Mouse (Mus musculus): ENCODE data around the gene Gdpd4. TPM values are rescaled to one million over a fixed set of nuclear protein-coding genes. Genes with fewer than 3 reads are reported as not detected.

Gene Gdpd4
- not detected in 2 replicates for polyA plus RNA-seq (2015; fragmentation: Nextera tagmentation; extraction: Ambion mirVana)

DNA sequence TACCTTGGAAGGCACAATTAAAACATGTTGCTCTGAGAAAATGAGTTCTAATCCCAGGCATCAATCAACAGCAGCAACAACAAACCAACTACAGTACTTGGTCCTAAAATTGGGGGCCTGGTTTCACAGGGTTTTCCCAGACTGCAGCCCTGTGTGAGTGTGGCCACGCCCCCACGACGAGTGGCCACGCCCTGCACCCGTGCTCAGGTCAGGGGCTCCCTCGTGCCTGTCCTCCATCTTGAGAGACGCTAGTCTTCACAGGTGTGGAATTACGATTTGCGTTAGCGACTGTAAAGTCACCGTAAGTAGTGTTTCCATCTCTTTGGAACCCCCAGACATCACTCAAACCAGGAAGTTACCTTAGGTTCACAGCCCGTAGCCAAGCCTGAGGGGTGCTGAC is at the start of gene Gdpd4:
Gene Gdpd4, plus strand, starts transcription at position 214 of the 400 bp plus-strand sequence.
- no peaks in the 10 kb centered on the region for H3K27me3 ChIP-seq (ENCODE audit: control insufficient read depth, insufficient read depth, low read length)
- no peak within 1 kb of the TSS for H3K4me3 ChIP-seq (ENCODE audit: low read length)
- ATAC-seq (replicated peaks; ENCODE audit: extremely low read depth, insufficient read depth, low FRiP score) = no peak
- no peak within 1 kb of the TSS for H3K27ac ChIP-seq (ENCODE audit: low read length)
- H3K4me1 ChIP-seq (ENCODE audit: control insufficient read depth, insufficient read depth, low read length) = no peaks in the 10 kb centered on the region
- H3K4me2 ChIP-seq (ENCODE audit: low read depth, low read length) = no peak within 1 kb of the TSS
- no peak within 1 kb of the TSS for H3K9ac ChIP-seq (ENCODE audit: low read length)
- no peaks in the 10 kb centered on the region for H3K9me3 ChIP-seq (replicated peaks; ENCODE audit: control insufficient read depth, low read length)
- WGBS = 72% methylated on average over 12 of the region's 12 CpGs
- H3K36me3 ChIP-seq (ENCODE audit: control insufficient read depth, insufficient read depth) = no peaks in the 10 kb centered on the region

DNA sequence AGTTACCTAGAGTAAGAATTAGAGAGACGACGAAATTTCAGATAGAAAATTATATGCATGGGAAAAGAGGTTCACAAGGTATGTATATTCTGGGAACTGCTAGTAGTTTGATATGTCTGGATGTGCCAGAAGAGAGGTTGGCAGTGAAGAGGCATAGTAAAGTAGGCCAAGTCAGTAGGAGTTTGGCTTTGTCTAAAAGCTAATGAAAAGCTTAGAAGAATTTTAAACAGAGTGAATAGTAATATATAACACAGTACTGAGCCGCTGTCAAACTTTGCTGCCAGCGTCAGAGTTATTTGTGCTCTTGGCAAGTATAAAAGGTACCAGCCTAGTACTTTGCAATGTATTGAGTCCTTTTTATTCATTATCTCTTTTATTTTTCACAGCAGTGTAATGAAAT is 47.4 kb upstream of the Gdpd4 start:
- H3K4me2 ChIP-seq (ENCODE audit: low read depth, low read length) = no peak overlapping the region
- no peaks in the 10 kb centered on the region for H3K27me3 ChIP-seq (ENCODE audit: control insufficient read depth, insufficient read depth, low read length)
- no peak for ATAC-seq (replicated peaks; ENCODE audit: extremely low read depth, insufficient read depth, low FRiP score)
- no peaks in the 10 kb centered on the region for H3K36me3 ChIP-seq (ENCODE audit: control insufficient read depth, insufficient read depth)
- no peak overlapping the region for H3K27ac ChIP-seq (ENCODE audit: low read length)
- 87% methylated on average over 4 of the region's 4 CpGs for WGBS
- no peaks in the 10 kb centered on the region for H3K4me1 ChIP-seq (ENCODE audit: control insufficient read depth, insufficient read depth, low read length)
- no peak overlapping the region for H3K4me3 ChIP-seq (ENCODE audit: low read length)
- H3K9ac ChIP-seq (ENCODE audit: low read length) = no peak overlapping the region
- H3K9me3 ChIP-seq (replicated peaks; ENCODE audit: control insufficient read depth, low read length) = no peaks in the 10 kb centered on the region

GRCm38 (mm10) chr7:97873317-97873716 is 46.4 kb upstream of the Gdpd4 start:
- Histone ChIP-seq H3K9me3 (replicated peaks; ENCODE audit: control insufficient read depth, low read length) (no peaks in the 10 kb centered on the region), H3K4me2 (ENCODE audit: low read depth, low read length) (no peak overlapping the region), H3K4me1 (ENCODE audit: control insufficient read depth, insufficient read depth, low read length) (no peaks in the 10 kb centered on the region), H3K36me3 (ENCODE audit: control insufficient read depth, insufficient read depth) (no peaks in the 10 kb centered on the region), H3K4me3 (ENCODE audit: low read length) (no peak overlapping the region), H3K27me3 (ENCODE audit: control insufficient read depth, insufficient read depth, low read length) (no peaks in the 10 kb centered on the region), H3K27ac (ENCODE audit: low read length) (no peak overlapping the region), H3K9ac (ENCODE audit: low read length) (no peak overlapping the region)
- no peak for ATAC-seq (replicated peaks; ENCODE audit: extremely low read depth, insufficient read depth, low FRiP score)

- no peak overlapping the region for H3K4me2 ChIP-seq (ENCODE audit: low read depth, low read length)
- no peaks in the 10 kb centered on the region for H3K9me3 ChIP-seq (replicated peaks; ENCODE audit: control insufficient read depth, low read length)
- 76% methylated on average over 7 of the region's 7 CpGs for WGBS
- no peak for ATAC-seq (replicated peaks; ENCODE audit: extremely low read depth, insufficient read depth, low FRiP score)
- H3K27me3 ChIP-seq (ENCODE audit: control insufficient read depth, insufficient read depth, low read length) = no peaks in the 10 kb centered on the region
- H3K9ac ChIP-seq (ENCODE audit: low read length) = no peak overlapping the region
- H3K4me1 ChIP-seq (ENCODE audit: control insufficient read depth, insufficient read depth, low read length) = no peaks in the 10 kb centered on the region
- H3K4me3 ChIP-seq (ENCODE audit: low read length) = no peak overlapping the region
- no peak overlapping the region for H3K27ac ChIP-seq (ENCODE audit: low read length)
- H3K36me3 ChIP-seq (ENCODE audit: control insufficient read depth, insufficient read depth) = no peaks in the 10 kb centered on the region
Measured at GRCm38 (mm10) chr7:97877846-97878538, 41.8 kb upstream of the Gdpd4 start.

DNA sequence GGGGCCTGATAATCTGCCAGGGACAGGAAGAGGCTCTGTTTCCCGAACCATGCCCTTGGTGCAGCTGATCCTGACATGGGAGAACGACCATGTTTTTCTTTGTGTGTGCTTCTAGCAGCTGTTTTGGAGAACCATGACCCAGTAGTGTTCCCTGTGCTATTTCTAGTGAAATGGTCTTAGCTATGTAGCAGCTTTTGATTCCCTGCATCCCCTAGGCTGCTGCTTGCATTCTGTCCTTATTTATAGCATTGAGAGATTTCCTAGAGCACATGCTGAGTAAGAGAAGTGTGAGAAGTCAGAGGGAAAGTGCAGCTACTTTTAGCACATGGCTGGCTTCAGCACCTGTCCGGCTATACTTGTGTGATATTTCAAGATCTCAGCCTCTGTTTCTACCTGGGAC is 8.1 kb upstream of the Gdpd4 start:
- Histone ChIP-seq H3K9ac (ENCODE audit: low read length) (no peak overlapping the region), H3K36me3 (ENCODE audit: control insufficient read depth, insufficient read depth) (no peaks in the 10 kb centered on the region), H3K4me2 (ENCODE audit: low read depth, low read length) (no peak overlapping the region), H3K4me1 (ENCODE audit: control insufficient read depth, insufficient read depth, low read length) (peaks cover 9% of the 10 kb centered on the region), H3K4me3 (ENCODE audit: low read length) (no peak overlapping the region), H3K9me3 (replicated peaks; ENCODE audit: control insufficient read depth, low read length) (no peaks in the 10 kb centered on the region), H3K27me3 (ENCODE audit: control insufficient read depth, insufficient read depth, low read length) (no peaks in the 10 kb centered on the region), H3K27ac (ENCODE audit: low read length) (peak overlapping the region; percentile 43)
- WGBS = 35% methylated on average over 3 of the region's 3 CpGs
- peak; percentile 49 for ATAC-seq (replicated peaks; ENCODE audit: extremely low read depth, insufficient read depth, low FRiP score)

- H3K9ac ChIP-seq (ENCODE audit: low read length) = no peak overlapping the region
- H3K27ac ChIP-seq (ENCODE audit: low read length) = no peak overlapping the region
- 56% methylated on average over 2 of the region's 2 CpGs for WGBS
- H3K4me2 ChIP-seq (ENCODE audit: low read depth, low read length) = no peak overlapping the region
- ATAC-seq (replicated peaks; ENCODE audit: extremely low read depth, insufficient read depth, low FRiP score) = no peak
- no peaks in the 10 kb centered on the region for H3K9me3 ChIP-seq (replicated peaks; ENCODE audit: control insufficient read depth, low read length)
- H3K36me3 ChIP-seq (ENCODE audit: control insufficient read depth, insufficient read depth) = no peaks in the 10 kb centered on the region
- no peaks in the 10 kb centered on the region for H3K27me3 ChIP-seq (ENCODE audit: control insufficient read depth, insufficient read depth, low read length)
- no peak overlapping the region for H3K4me3 ChIP-seq (ENCODE audit: low read length)
- peaks cover 9% of the 10 kb centered on the region for H3K4me1 ChIP-seq (ENCODE audit: control insufficient read depth, insufficient read depth, low read length)
Measured at GRCm38 (mm10) chr7:97914833-97915516, 4.8 kb upstream of the Gdpd4 start.

GRCm38 (mm10) chr7:97925819-97926218 is 6.1 kb downstream of the Gdpd4 start:
- no peaks in the 10 kb centered on the region for H3K4me1 ChIP-seq (ENCODE audit: control insufficient read depth, insufficient read depth, low read length)
- no peaks in the 10 kb centered on the region for H3K27me3 ChIP-seq (ENCODE audit: control insufficient read depth, insufficient read depth, low read length)
- no peak overlapping the region for H3K4me3 ChIP-seq (ENCODE audit: low read length)
- H3K36me3 ChIP-seq (ENCODE audit: control insufficient read depth, insufficient read depth) = no peaks in the 10 kb centered on the region
- ATAC-seq (replicated peaks; ENCODE audit: extremely low read depth, insufficient read depth, low FRiP score) = no peak
- 36% methylated on average over 1 of the region's 1 CpGs for WGBS
- H3K4me2 ChIP-seq (ENCODE audit: low read depth, low read length) = no peak overlapping the region
- no peak overlapping the region for H3K9ac ChIP-seq (ENCODE audit: low read length)
- no peaks in the 10 kb centered on the region for H3K9me3 ChIP-seq (replicated peaks; ENCODE audit: control insufficient read depth, low read length)
- H3K27ac ChIP-seq (ENCODE audit: low read length) = no peak overlapping the region

DNA sequence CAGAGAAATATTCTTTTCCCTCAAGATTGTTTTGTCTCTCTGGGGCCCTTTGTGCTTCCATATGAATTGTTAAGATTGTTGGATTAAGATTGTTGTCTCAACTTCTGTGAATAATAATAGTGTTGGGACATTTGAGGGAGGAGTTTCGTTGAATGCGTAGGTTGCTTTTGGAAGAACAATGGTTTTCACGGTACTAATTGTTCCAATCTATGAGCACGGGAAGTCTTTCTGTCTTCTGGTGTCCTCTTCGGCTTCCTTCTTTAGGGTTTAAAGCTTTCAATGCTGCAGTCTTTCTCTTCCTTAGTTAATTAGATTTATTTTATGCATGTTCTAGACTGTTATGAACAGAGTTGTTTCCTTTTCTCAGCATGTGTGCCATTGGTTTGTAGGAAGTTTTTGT is 7.2 kb downstream of the Gdpd4 start:
- no peak overlapping the region for H3K4me3 ChIP-seq (ENCODE audit: low read length)
- WGBS = 84% methylated on average over 5 of the region's 5 CpGs
- no peak overlapping the region for H3K9ac ChIP-seq (ENCODE audit: low read length)
- H3K27me3 ChIP-seq (ENCODE audit: control insufficient read depth, insufficient read depth, low read length) = no peaks in the 10 kb centered on the region
- no peaks in the 10 kb centered on the region for H3K9me3 ChIP-seq (replicated peaks; ENCODE audit: control insufficient read depth, low read length)
- H3K27ac ChIP-seq (ENCODE audit: low read length) = no peak overlapping the region
- no peak for ATAC-seq (replicated peaks; ENCODE audit: extremely low read depth, insufficient read depth, low FRiP score)
- no peak overlapping the region for H3K4me2 ChIP-seq (ENCODE audit: low read depth, low read length)
- no peaks in the 10 kb centered on the region for H3K4me1 ChIP-seq (ENCODE audit: control insufficient read depth, insufficient read depth, low read length)
- H3K36me3 ChIP-seq (ENCODE audit: control insufficient read depth, insufficient read depth) = no peaks in the 10 kb centered on the region

GRCm38 (mm10) chr7:97944485-97944884 is 24.7 kb downstream of the Gdpd4 start:
- Histone ChIP-seq H3K9ac (ENCODE audit: low read length) (no peak overlapping the region), H3K36me3 (ENCODE audit: control insufficient read depth, insufficient read depth) (no peaks in the 10 kb centered on the region), H3K9me3 (replicated peaks; ENCODE audit: control insufficient read depth, low read length) (no peaks in the 10 kb centered on the region), H3K4me2 (ENCODE audit: low read depth, low read length) (no peak overlapping the region), H3K4me1 (ENCODE audit: control insufficient read depth, insufficient read depth, low read length) (no peaks in the 10 kb centered on the region), H3K27ac (ENCODE audit: low read length) (no peak overlapping the region), H3K27me3 (ENCODE audit: control insufficient read depth, insufficient read depth, low read length) (no peaks in the 10 kb centered on the region), H3K4me3 (ENCODE audit: low read length) (no peak overlapping the region)
- ATAC-seq (replicated peaks; ENCODE audit: extremely low read depth, insufficient read depth, low FRiP score) = no peak
- 75% methylated on average over 1 of the region's 1 CpGs for WGBS

All from heart, embryonic 16.5 days (tissue).